Mouse (Mus musculus): ENCODE data around the gene Tmem150b. TPM values are rescaled to one million over a fixed set of nuclear protein-coding genes. Genes with fewer than 3 reads are reported as not detected.

Gene Tmem150b
- total and polyA plus RNA-seq, 3 experiments = 0.17 TPM; not detected in 2

GRCm38 (mm10) chr7:4712594-4712993, 12.5 kb downstream of the Tmem150b start:
- peak in 1 of 2 experiments; percentile 54; a peak in 2 of 4 replicates for TF ChIP-seq CTCF (conservative IDR thresholded peaks at IDR 0.05 in 1 of 2, IDR thresholded peaks at IDR 0.05 in 1 of 2; ENCODE audit: low read depth in 2 of 2, low read length in 2 of 2)
- TF ChIP-seq SIN3A (IDR thresholded peaks at IDR 0.05; ENCODE audit: low read length) = no peak
- TF ChIP-seq IRF4 (IDR thresholded peaks at IDR 0.05; ENCODE audit: low read depth, low read length) = no peak
- no peak for TF ChIP-seq ZKSCAN1 (IDR thresholded peaks at IDR 0.05; ENCODE audit: borderline replicate concordance, low read depth, low read length)
- no peak for TF ChIP-seq MAFK (IDR thresholded peaks at IDR 0.05; ENCODE audit: insufficient replicate concordance, low read length)
- no peak for TF ChIP-seq TCF12 (IDR thresholded peaks at IDR 0.05; ENCODE audit: low read depth, low read length)
- TF ChIP-seq UBTF (IDR thresholded peaks at IDR 0.05; ENCODE audit: low read depth, low read length) = no peak
- peak; percentile 43 for TF ChIP-seq SMC3 (IDR thresholded peaks at IDR 0.05; ENCODE audit: low read depth, low read length)
- no peak for TF ChIP-seq ZNF384 (IDR thresholded peaks at IDR 0.05; ENCODE audit: low read depth, low read length)
- no peak for TF ChIP-seq TBP (conservative IDR thresholded peaks at IDR 0.05; ENCODE audit: low read depth, low read length)
- no peak for TF ChIP-seq PAX5 (IDR thresholded peaks at IDR 0.05; ENCODE audit: low read length)
- TF ChIP-seq CHD1 (IDR thresholded peaks at IDR 0.05; ENCODE audit: low read depth, low read length) = no peak
- TF ChIP-seq RCOR1 (conservative IDR thresholded peaks at IDR 0.05; ENCODE audit: low read depth, low read length) = no peak
- peak; percentile 53 for TF ChIP-seq RAD21 (IDR thresholded peaks at IDR 0.05; ENCODE audit: low read depth, low read length)
- no peak for TF ChIP-seq ZMIZ1 (IDR thresholded peaks at IDR 0.05; ENCODE audit: low read depth, low read length)
- dilution Hi-C loops (cut with MboI; ENCODE audit: extremely low pct_ligation_motif_present, extremely low pct_unique_long_range_greater_than_20kb, low sequenced_read_pairs) = no loop called here
- H3K9ac ChIP-seq (ENCODE audit: insufficient read depth, low read depth) = no peak overlapping the region
- peaks cover 5 to 23% of the 10 kb centered on the region in 2 experiments; a peak in 3 of 4 replicates for H3K4me1 ChIP-seq (ENCODE audit: control insufficient read depth in 1 of 2, insufficient read depth in 2 of 2)
- no peak overlapping the region for H3K4me2 ChIP-seq (ENCODE audit: insufficient read depth, low read depth, poor library complexity, severe bottlenecking)
- H3K79me2 ChIP-seq (replicated peaks; ENCODE audit: control insufficient read depth, extremely low read depth, insufficient read depth, poor library complexity, severe bottlenecking) = no peaks in the 10 kb centered on the region
- DNase-seq (ENCODE audit: extremely low read depth) = no peak
- H3K9me3 ChIP-seq (replicated peaks; ENCODE audit: low read length) = no peaks in the 10 kb centered on the region
- no peaks in the 10 kb centered on the region for H3K27me3 ChIP-seq (replicated peaks)
- no peaks in the 10 kb centered on the region for H3K36me3 ChIP-seq (replicated peaks in 1 of 2; ENCODE audit: control insufficient read depth in 1 of 2, insufficient read depth in 1 of 2, low read length in 1 of 2)
- in situ Hi-C loops (cut with MboI; ENCODE audit: low pct_ligation_motif_present, low pct_unique_long_range_greater_than_20kb, low sequenced_read_pairs) = no loop called here
- no peak overlapping the region for H3K4me3 ChIP-seq (replicated peaks in 1 of 3; ENCODE audit: low read depth in 2 of 3, low read length in 2 of 3, poor library complexity in 1 of 3)
- H3K27ac ChIP-seq (ENCODE audit: insufficient read depth, low read depth) = no peak overlapping the region

- H3K4me2 ChIP-seq (ENCODE audit: insufficient read depth, low read depth, poor library complexity, severe bottlenecking) = no peak overlapping the region
- in situ Hi-C loops (cut with MboI; ENCODE audit: low pct_ligation_motif_present, low pct_unique_long_range_greater_than_20kb, low sequenced_read_pairs) = loop anchor here (10.0 kb wide), 1 partner anchor 80 kb away; the partner anchor contains the start of genes Il11, Tmem190 and Tmem238
- no peaks in the 10 kb centered on the region for H3K36me3 ChIP-seq (replicated peaks in 1 of 2; ENCODE audit: control insufficient read depth in 1 of 2, insufficient read depth in 1 of 2, low read length in 1 of 2)
- TF ChIP-seq SMC3 (IDR thresholded peaks at IDR 0.05; ENCODE audit: low read depth, low read length) (peak; percentile 42), RAD21 (IDR thresholded peaks at IDR 0.05; ENCODE audit: low read depth, low read length) (peak; percentile 61), CTCF (conservative IDR thresholded peaks at IDR 0.05 in 1 of 2, IDR thresholded peaks at IDR 0.05 in 1 of 2; ENCODE audit: low read depth in 2 of 2, low read length in 2 of 2) (peak; percentile 24 to 67; a peak in 3 of 4 replicates), GABPA (IDR thresholded peaks at IDR 0.05; ENCODE audit: insufficient replicate concordance, low read depth, low read length) (no peak)
- H3K4me3 ChIP-seq (replicated peaks in 1 of 3; ENCODE audit: low read depth in 2 of 3, low read length in 2 of 3, poor library complexity in 1 of 3) = no peak overlapping the region
- H3K4me1 ChIP-seq (ENCODE audit: control insufficient read depth in 1 of 2, insufficient read depth in 2 of 2) = no peaks in the 10 kb centered on the region
- no peak overlapping the region for H3K27ac ChIP-seq (ENCODE audit: insufficient read depth, low read depth)
- H3K27me3 ChIP-seq (replicated peaks) = no peaks in the 10 kb centered on the region
- H3K9ac ChIP-seq (ENCODE audit: insufficient read depth, low read depth) = no peak overlapping the region
- no peaks in the 10 kb centered on the region for H3K79me2 ChIP-seq (replicated peaks; ENCODE audit: control insufficient read depth, extremely low read depth, insufficient read depth, poor library complexity, severe bottlenecking)
- no peaks in the 10 kb centered on the region for H3K9me3 ChIP-seq (replicated peaks; ENCODE audit: low read length)
- dilution Hi-C loops (cut with MboI; ENCODE audit: extremely low pct_ligation_motif_present, extremely low pct_unique_long_range_greater_than_20kb, low sequenced_read_pairs) = no loop called here
- DNase-seq (ENCODE audit: extremely low read depth) = peak; percentile 32
Observed at GRCm38 (mm10) chr7:4705098-4705497, 20.0 kb downstream of the Tmem150b start.
